ENCODE assay signal across 8 mouse cellular contexts in genomic region chr12:84907627-84908480, GRCm38 (mm10). TPM values are rescaled to one million over a fixed set of nuclear protein-coding genes. Genes with fewer than 3 reads are reported as not detected.
DNase-seq lines count a peak whose midpoint lies in the region; ATAC-seq and TF ChIP-seq lines count a peak whose summit lies in the region.

No protein-coding gene starts in this region.

- in situ Hi-C loops in Patski (cut with MboI; ENCODE audit: low pct_unique_long_range_greater_than_20kb) = no loop called here

- CTCF ChIA-PET in Patski (lab: Charles Lee) = interaction anchor here (1.2 kb wide), 1 partner anchor 12 kb away, joined by 3 read pairs; no protein-coding TSS in a partner anchor

- peak overlapping the region; percentile 29; the same call in 1 of the 2 replicates for H3K27ac ChIP-seq in gastrocnemius, adult 2 months
- H3K27ac ChIP-seq in hindbrain, embryonic 16.5 days (ENCODE audit: low read depth, low read length) = peak overlapping the region; percentile 54
- peak overlapping the region; percentile 29; the same call in 1 of the 2 replicates for H3K27ac ChIP-seq in stomach, embryonic 16.5 days (ENCODE audit: low read length)

- H3K4me3 ChIP-seq in E14TG2a.4 (replicated peaks; ENCODE audit: low read length) = 0 out of 2 replicates have a peak overlapping the region, but pooled peaks have one; percentile 17
- H3K4me3 ChIP-seq in gastrocnemius, adult 2 months = no peak overlapping the region
- no peak overlapping the region for H3K4me3 ChIP-seq in hindbrain, embryonic 16.5 days (ENCODE audit: low read length)
- no peak overlapping the region for H3K4me3 ChIP-seq in stomach, embryonic 16.5 days (replicated peaks; ENCODE audit: low read length)

- peak; percentile 51 for ATAC-seq in Patski
- peak; percentile 89 for ATAC-seq in hindbrain, embryonic 16.5 days
- peak; percentile 67 for ATAC-seq in stomach, embryonic 16.5 days (ENCODE audit: insufficient read depth, low FRiP score)

- H3K27me3 ChIP-seq in E14TG2a.4 (ENCODE audit: insufficient read depth, low read length) = no peaks in the 10 kb centered on the region
- no peaks in the 10 kb centered on the region for H3K27me3 ChIP-seq in Patski
- no peaks in the 10 kb centered on the region for H3K27me3 ChIP-seq in hindbrain, embryonic 16.5 days (replicated peaks; ENCODE audit: control insufficient read depth, insufficient read depth, low read length)
- H3K27me3 ChIP-seq in stomach, embryonic 16.5 days (ENCODE audit: control insufficient read depth, insufficient read depth, low read length) = no peaks in the 10 kb centered on the region

- intact Hi-C loops in gastrocnemius, adult 2 months (cut with DNase I) = no loop called here
- intact Hi-C loops in left cerebral cortex, postnatal 36 days (cut with DNase I) = no loop called here

- no peak overlapping the region for H3K4me2 ChIP-seq in hindbrain, embryonic 16.5 days (ENCODE audit: low read length)
- H3K4me2 ChIP-seq in stomach, embryonic 16.5 days (ENCODE audit: low read depth, low read length) = no peak overlapping the region

- TF ChIP-seq CTCF in E14TG2a.4 (conservative IDR thresholded peaks at IDR 0.05; ENCODE audit: low read length) = no peak
- no peak for TF ChIP-seq CTCF in Patski (IDR thresholded peaks at IDR 0.05)
- no peak for TF ChIP-seq CTCF in gastrocnemius, adult 2 months (IDR thresholded peaks at IDR 0.05)

- H3K9me3 ChIP-seq in E14TG2a.4 (ENCODE audit: low read length) = peaks cover 4% of the 10 kb centered on the region; the same call in 1 of the 2 replicates
- H3K9me3 ChIP-seq in hindbrain, embryonic 16.5 days (ENCODE audit: control insufficient read depth, low read length) = no peaks in the 10 kb centered on the region
- no peaks in the 10 kb centered on the region for H3K9me3 ChIP-seq in stomach, embryonic 16.5 days (replicated peaks; ENCODE audit: control insufficient read depth, low read length)

- 46% methylated on average over 10 of the region's 10 CpGs for WGBS in hindbrain, embryonic 16.5 days
- WGBS in stomach, embryonic 16.5 days = 53% methylated on average over 10 of the region's 10 CpGs

- no peak overlapping the region for H3K9ac ChIP-seq in hindbrain, embryonic 16.5 days (ENCODE audit: low read depth, low read length)
- no peak overlapping the region for H3K9ac ChIP-seq in stomach, embryonic 16.5 days (ENCODE audit: low read length)

- H3K4me1 ChIP-seq in E14TG2a.4 (replicated peaks; ENCODE audit: low read depth, low read length) = peaks cover 12% of the 10 kb centered on the region
- H3K4me1 ChIP-seq in hindbrain, embryonic 16.5 days (ENCODE audit: control insufficient read depth, insufficient read depth, low read depth, low read length) = peaks cover 8% of the 10 kb centered on the region; the same call in 1 of the 2 replicates
- H3K4me1 ChIP-seq in stomach, embryonic 16.5 days (ENCODE audit: control insufficient read depth, insufficient read depth, low read length) = peaks cover 6% of the 10 kb centered on the region; the same call in 1 of the 2 replicates

- DNase-seq in Patski (ENCODE audit: low read depth, low spot score) = no peak
- DNase-seq in gastrocnemius, adult 2 months = peak; percentile 69
- DNase-seq in urinary bladder, adult 18-20 months (ENCODE audit: low spot score in 2 of 2) = no peak
- DNase-seq in left cerebral cortex, postnatal 36 days (ENCODE audit: low spot score in 2 of 2) = no peak
- no peak for DNase-seq in spleen, adult 12 weeks (ENCODE audit: low spot score)

- POLR2A ChIA-PET in Patski (lab: Charles Lee) = no interaction called here

- H3K36me3 ChIP-seq in E14TG2a.4 (ENCODE audit: insufficient read depth, low read length) = no peaks in the 10 kb centered on the region
- no peaks in the 10 kb centered on the region for H3K36me3 ChIP-seq in hindbrain, embryonic 16.5 days (ENCODE audit: control insufficient read depth, insufficient read depth, low read length)
- H3K36me3 ChIP-seq in stomach, embryonic 16.5 days (ENCODE audit: control insufficient read depth, insufficient read depth, low read length) = no peaks in the 10 kb centered on the region

RNA-seq across cellular contexts. Expression of gene Ltbp2, which starts 31.5 kb away (rescaled TPM):
- 19.0 TPM for polyA plus RNA-seq in Patski (2021)
- total RNA-seq in gastrocnemius, adult 2 months (2021) = 1 to 10 TPM in 1 of 2 experiments, under 1 TPM in 1; 0.78 to 1.6 TPM
- polyA plus RNA-seq in hindbrain, embryonic 16.5 days (2015; fragmentation: Nextera tagmentation; extraction: Ambion mirVana) = 0.20 and 0.31 TPM in 2 replicates
- 1.2 and 1.6 TPM in 2 replicates for polyA plus RNA-seq in stomach, embryonic 16.5 days (2015; fragmentation: Nextera tagmentation; extraction: Ambion mirVana)
- total RNA-seq in left cerebral cortex, postnatal 36 days (2021) = under 1 TPM; 0.41 to 0.52 TPM
